Mouse (Mus musculus) intestine, embryonic 16.5 days (tissue): ENCODE data around the gene Ptpn3. TPM values are rescaled to one million over a fixed set of nuclear protein-coding genes. Genes with fewer than 3 reads are reported as not detected.
"Not testable (repeated sequence)": the region's sequence is repeated elsewhere in the genome, so short reads cannot be mapped to it uniquely, and the experiment has no call there.

Experiments
- ATAC-seq: fragments of 200-750 bp; cut with Nextera tagmentation; 2 replicates; pipeline ENCODE4 v1.8.0; 2017; ENCODE audit warnings: moderate TSS enrichment, moderate library complexity
- H3K27ac ChIP-seq: fragments of 300-500 bp; sonication (generic); 2 replicates; pipeline ENCODE4 v1.5.1; 2014; ENCODE audit warnings: mild to moderate bottlenecking, low read length
- H3K27me3 ChIP-seq: fragments of 300-500 bp; sonication (generic); replicated peaks from 2 replicates; pipeline ENCODE4 v1.6.1; 2014; ENCODE audit warnings: low read length, control low read depth, mixed read lengths; ENCODE audit not compliant: control insufficient read depth, insufficient read depth
- H3K36me3 ChIP-seq: fragments of 300-500 bp; sonication (generic); 2 replicates; pipeline ENCODE4 v1.6.1; 2014; ENCODE audit warnings: low read length, control low read depth; ENCODE audit not compliant: control insufficient read depth, insufficient read depth
- H3K4me1 ChIP-seq: fragments of 300-500 bp; sonication (generic); 2 replicates; pipeline ENCODE4 v1.6.1; 2014; ENCODE audit warnings: low read length, control low read depth, mixed read lengths; ENCODE audit not compliant: control insufficient read depth, insufficient read depth
- H3K4me2 ChIP-seq: fragments of 300-500 bp; sonication (generic); 2 replicates; pipeline ENCODE4 v1.6.1; 2014; ENCODE audit warnings: low read depth, low read length, control low read depth
- H3K4me3 ChIP-seq: fragments of 300-500 bp; sonication (generic); 2 replicates; pipeline ENCODE4 v1.5.1; 2014; ENCODE audit warnings: mild to moderate bottlenecking, low read length
- H3K9ac ChIP-seq: fragments of 300-500 bp; sonication (generic); 2 replicates; pipeline ENCODE4 v1.6.1; 2014; ENCODE audit warnings: low read depth, low read length
- H3K9me3 ChIP-seq: fragments of 300-500 bp; sonication (generic); 2 replicates; pipeline ENCODE4 v1.6.1; 2016; ENCODE audit warnings: low read length, control low read depth; ENCODE audit not compliant: control insufficient read depth
- WGBS: fragments of 180-500 bp; shearing (Covaris S2); extraction: QIAGEN DNeasy Blood & Tissue Kit; methylation state at CpG from one replicate; pipeline ENCODE4 v1.1.7; 2014; 5-methylcytosine and 5-hydroxymethylcytosine counted together
- polyA plus RNA-seq: library from polyadenylated mRNA; unstranded; fragments of >200 nt; fragmentation: Nextera tagmentation; extraction: Ambion mirVana; gene quantifications from 2 replicates; pipeline ENCODE4 v1.2.1, GENCODE M21; 2015

Gene Ptpn3
- polyA plus RNA-seq, 1 experiment from 2014 or later = 8.5 TPM

DNA sequence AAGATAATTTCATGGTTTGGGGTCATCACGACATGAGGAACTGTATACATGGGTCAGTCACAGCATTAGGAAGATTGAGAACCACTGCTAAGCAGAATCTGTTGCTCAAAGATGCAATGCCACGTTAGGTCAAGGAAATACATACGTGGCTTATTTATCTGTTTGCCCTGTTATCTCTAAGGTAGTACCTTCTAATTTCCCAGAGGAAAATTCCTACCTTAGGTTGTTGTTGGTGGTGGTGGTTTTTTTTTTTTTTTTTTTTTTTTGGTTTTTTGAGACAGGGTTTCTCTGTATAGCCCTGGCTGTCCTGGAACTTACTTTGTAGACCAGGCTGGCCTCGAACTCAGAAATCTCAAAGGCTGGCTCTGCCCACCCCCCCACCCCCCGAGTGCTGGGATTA, 31.1 kb downstream of the Ptpn3 start:
- H3K27me3 ChIP-seq, H3K4me2 ChIP-seq, H3K9me3 ChIP-seq, H3K4me1 ChIP-seq, ATAC-seq, H3K27ac ChIP-seq, H3K9ac ChIP-seq, H3K4me3 ChIP-seq, H3K36me3 ChIP-seq: not testable (repeated sequence)
- WGBS = 92% methylated on average over 5 of the region's 5 CpGs

DNA sequence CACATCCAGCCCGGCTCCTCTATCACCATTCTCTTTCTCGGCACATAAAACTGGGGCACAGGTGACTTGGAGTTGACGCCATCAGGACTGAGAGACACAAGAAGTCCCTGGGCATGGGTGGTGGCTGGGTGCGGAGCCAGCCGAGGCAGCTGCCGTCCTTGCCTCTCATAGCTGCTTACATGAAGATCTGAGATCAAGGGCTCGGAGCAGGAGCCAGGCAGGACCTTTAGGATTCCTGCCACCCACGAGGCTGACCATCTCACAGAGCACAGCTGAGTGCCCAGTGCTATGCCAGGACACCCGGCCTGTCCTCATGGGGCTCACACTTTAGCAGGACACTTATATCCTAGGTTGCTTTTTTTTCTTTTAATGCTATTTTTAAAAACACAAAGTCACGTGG, 32.3 kb downstream of the Ptpn3 start:
- Histone ChIP-seq H3K4me3 (no peak overlapping the region), H3K36me3 (no peaks in the 10 kb centered on the region), H3K4me2 (no peak overlapping the region), H3K27me3 (no peaks in the 10 kb centered on the region), H3K4me1 (no peaks in the 10 kb centered on the region), H3K9ac (no peak overlapping the region), H3K9me3 (no peaks in the 10 kb centered on the region), H3K27ac (no peak overlapping the region)
- ATAC-seq = no peak
- WGBS = 85% methylated on average over 10 of the region's 10 CpGs

DNA sequence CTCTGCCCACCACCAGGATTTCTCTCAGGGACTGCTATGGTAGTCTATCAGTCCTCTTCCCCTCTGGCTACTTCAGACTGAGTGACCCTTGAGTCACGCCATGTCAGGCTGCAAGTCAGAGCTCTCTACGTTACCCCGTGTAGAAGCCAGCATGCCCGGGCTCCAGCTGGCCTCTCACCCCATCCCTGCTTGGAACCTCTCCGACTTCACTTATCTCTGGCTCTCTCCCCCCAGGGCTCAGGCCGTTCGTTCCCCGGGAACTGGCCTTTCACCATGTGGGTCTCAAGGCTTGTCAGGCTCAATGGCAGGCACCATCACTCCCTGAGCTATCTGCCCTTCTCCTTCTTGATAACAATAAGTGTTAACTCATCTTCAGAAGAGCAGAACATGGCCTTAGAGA, 33.3 kb downstream of the Ptpn3 start:
- Histone ChIP-seq H3K9ac (no peak overlapping the region), H3K27ac (no peak overlapping the region), H3K4me1 (no peaks in the 10 kb centered on the region), H3K27me3 (no peaks in the 10 kb centered on the region), H3K9me3 (no peaks in the 10 kb centered on the region), H3K4me3 (no peak overlapping the region), H3K36me3 (0 out of 2 replicates have a peak, but pooled peaks cover 2% of the 10 kb centered on the region), H3K4me2 (no peak overlapping the region)
- no peak for ATAC-seq
- WGBS = 83% methylated on average over 8 of the region's 8 CpGs

DNA sequence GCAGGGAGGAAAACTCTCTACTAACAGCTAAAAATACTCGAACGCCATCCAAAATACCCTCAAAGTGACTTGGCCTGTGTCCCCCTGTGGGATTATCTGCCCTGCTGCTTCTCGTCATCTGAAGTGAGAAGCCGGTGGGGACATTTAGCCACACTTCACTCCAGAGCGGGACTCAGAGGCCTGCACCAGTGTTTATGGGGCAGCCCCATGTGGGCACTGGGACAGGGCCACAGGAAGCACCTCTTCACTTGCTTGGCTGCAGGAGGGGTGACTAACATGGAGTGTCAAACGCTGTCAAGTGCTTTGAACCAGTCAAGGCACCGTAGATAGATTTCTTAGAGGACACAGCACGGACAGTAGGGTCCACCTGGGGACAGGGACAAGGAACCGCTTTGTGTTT, 35.2 kb downstream of the Ptpn3 start:
- Histone ChIP-seq H3K4me1 (no peaks in the 10 kb centered on the region), H3K9ac (no peak overlapping the region), H3K27me3 (no peaks in the 10 kb centered on the region), H3K4me2 (no peak overlapping the region), H3K9me3 (no peaks in the 10 kb centered on the region), H3K27ac (no peak overlapping the region), H3K4me3 (no peak overlapping the region), H3K36me3 (peaks cover 2% of the 10 kb centered on the region; the same call in 1 of the 2 replicates)
- WGBS = 80% methylated on average over 9 of the region's 9 CpGs
- ATAC-seq = no peak

DNA sequence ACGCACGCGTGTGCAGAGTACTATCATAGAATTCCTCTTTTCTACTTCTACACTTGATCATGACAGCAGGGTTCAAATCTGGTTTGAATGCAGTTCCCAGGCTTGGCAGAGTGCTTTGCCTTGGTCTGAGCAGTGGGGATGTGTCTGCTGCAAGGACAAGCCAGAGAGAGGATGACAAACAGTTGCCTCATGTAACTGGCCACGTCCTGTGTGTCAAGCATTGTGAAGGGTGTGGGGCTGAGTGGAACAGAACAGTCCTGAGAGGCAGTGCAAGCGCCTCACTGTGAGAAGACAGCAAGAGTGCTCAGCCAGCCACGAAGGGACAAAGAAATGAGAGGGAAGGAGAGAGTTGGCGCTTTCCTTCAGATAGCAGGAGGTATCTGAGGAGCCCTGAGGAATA, 37.9 kb downstream of the Ptpn3 start:
- no peak overlapping the region for H3K4me2 ChIP-seq
- H3K4me1 ChIP-seq = no peaks in the 10 kb centered on the region
- no peak overlapping the region for H3K9ac ChIP-seq
- no peak overlapping the region for H3K4me3 ChIP-seq
- no peak overlapping the region for H3K27ac ChIP-seq
- H3K27me3 ChIP-seq = no peaks in the 10 kb centered on the region
- peaks cover 8% of the 10 kb centered on the region; the same call in 1 of the 2 replicates for H3K36me3 ChIP-seq
- no peak for ATAC-seq
- H3K9me3 ChIP-seq = no peaks in the 10 kb centered on the region
- 82% methylated on average over 7 of the region's 7 CpGs for WGBS

- 79% methylated on average over 8 of the region's 8 CpGs for WGBS
- Histone ChIP-seq H3K4me1 (peaks cover 5% of the 10 kb centered on the region; the same call in 1 of the 2 replicates), H3K9ac (no peak overlapping the region), H3K27ac (no peak overlapping the region), H3K27me3 (no peaks in the 10 kb centered on the region), H3K4me2 (no peak overlapping the region), H3K4me3 (no peak overlapping the region), H3K9me3 (no peaks in the 10 kb centered on the region), H3K36me3 (peaks cover 8% of the 10 kb centered on the region; the same call in 1 of the 2 replicates)
- ATAC-seq = no peak
Observed at GRCm38 (mm10) chr4:57263061-57263685, 38.5 kb downstream of the Ptpn3 start.

GRCm38 (mm10) chr4:57262451-57262850, 39.2 kb downstream of the Ptpn3 start:
- H3K4me3 ChIP-seq = no peak overlapping the region
- no peak for ATAC-seq
- peaks cover 5% of the 10 kb centered on the region; the same call in 1 of the 2 replicates for H3K4me1 ChIP-seq
- WGBS = 66% methylated on average over 8 of the region's 8 CpGs
- no peaks in the 10 kb centered on the region for H3K27me3 ChIP-seq
- no peaks in the 10 kb centered on the region for H3K9me3 ChIP-seq
- peaks cover 8% of the 10 kb centered on the region; the same call in 1 of the 2 replicates for H3K36me3 ChIP-seq
- no peak overlapping the region for H3K4me2 ChIP-seq
- no peak overlapping the region for H3K27ac ChIP-seq
- H3K9ac ChIP-seq = no peak overlapping the region

DNA sequence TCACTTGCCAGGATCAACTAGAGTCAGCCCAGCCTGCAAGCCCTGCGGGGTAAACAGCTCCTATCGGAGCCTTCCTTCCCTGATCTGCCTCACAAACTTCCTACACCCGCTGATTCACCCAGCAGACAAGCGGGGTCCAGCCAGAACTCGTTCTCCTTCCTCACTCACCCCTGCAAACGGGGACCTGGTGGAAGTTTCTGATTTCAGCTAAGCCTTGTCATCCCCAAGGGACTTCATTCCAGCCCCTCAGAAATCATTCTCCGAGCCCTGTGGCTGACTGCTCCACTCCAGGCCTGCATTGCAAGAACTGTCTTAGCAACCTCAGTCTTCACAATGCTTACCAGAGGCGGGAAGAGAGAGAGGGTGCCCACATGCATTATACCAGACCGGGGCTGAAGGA, 39.8 kb downstream of the Ptpn3 start:
- Histone ChIP-seq H3K4me1 (peaks cover 5% of the 10 kb centered on the region; the same call in 1 of the 2 replicates), H3K36me3 (peaks cover 8% of the 10 kb centered on the region; the same call in 1 of the 2 replicates), H3K4me2 (no peak overlapping the region), H3K9me3 (no peaks in the 10 kb centered on the region), H3K4me3 (no peak overlapping the region), H3K27ac (no peak overlapping the region), H3K27me3 (no peaks in the 10 kb centered on the region), H3K9ac (no peak overlapping the region)
- 61% methylated on average over 9 of the region's 9 CpGs for WGBS
- ATAC-seq = no peak

GRCm38 (mm10) chr4:57258159-57259035, 43.2 kb downstream of the Ptpn3 start:
- peaks cover 5% of the 10 kb centered on the region; the same call in 1 of the 2 replicates for H3K4me1 ChIP-seq
- no peaks in the 10 kb centered on the region for H3K27me3 ChIP-seq
- H3K4me3 ChIP-seq = no peak overlapping the region
- ATAC-seq = no peak
- H3K27ac ChIP-seq = no peak overlapping the region
- peaks cover 5% of the 10 kb centered on the region; the same call in 1 of the 2 replicates for H3K36me3 ChIP-seq
- H3K4me2 ChIP-seq = no peak overlapping the region
- no peak overlapping the region for H3K9ac ChIP-seq
- H3K9me3 ChIP-seq = no peaks in the 10 kb centered on the region
- WGBS = 42% methylated on average over 14 of the region's 14 CpGs
